In genomic region chr6:27745693-27746451, GRCm38 (mm10) we compare ENCODE assay signal across 20 mouse cellular contexts.
A peak's percentile ranks its signal among the peaks of the same experiment; 100 is the strongest.
DNase-seq lines count a peak whose midpoint lies in the region; ATAC-seq and TF ChIP-seq lines count a peak whose summit lies in the region.
"Had no signal": no experiment of that assay in that cellular context is flagged by ENCODE, and none has a peak within 500 bp of the region (broad histone marks: within the 10 kb centered on the region; RNA-seq: fewer than 3 reads in every experiment).

No protein-coding gene starts in this region.

- peak; percentile 1 for DNase-seq in embryo, embryonic 10.5 days (ENCODE audit: low spot score)
- no peak for DNase-seq in embryo, embryonic 11 days
- peak; percentile 27 for DNase-seq in brain, adult 2 months (ENCODE audit: low read depth, low spot score)
- peak; percentile 11 for DNase-seq in hindbrain, postnatal 0 days (ENCODE audit: low spot score)
- DNase-seq in midbrain, postnatal 0 days (ENCODE audit: low spot score), result peak; percentile 40
- DNase-seq in lung, adult 18-20 months, result no peak
- no peak for DNase-seq in heart, adult 11 months
- no peak for DNase-seq in gastrocnemius, adult 2 months
- DNase-seq: cerebellum, adult 11 months; gastrocnemius, postnatal 10 days; kidney, adult 8-10 months; kidney, postnatal 36 days; layer of hippocampus, adult 9-11 months; right cerebral cortex, postnatal 4 days; thymus, postnatal 25 days had no signal

- no peaks in the 10 kb centered on the region; the same call in 1 of the 2 replicates for H3K4me1 ChIP-seq in hindbrain, postnatal 0 days (ENCODE audit: insufficient read depth, low read length)
- H3K4me1 ChIP-seq in midbrain, postnatal 0 days (ENCODE audit: insufficient read depth, low read length), result no peaks in the 10 kb centered on the region
- H3K4me1 ChIP-seq: embryonic facial prominence, embryonic 13.5 days; limb, embryonic 12.5 days had no signal

- 20% methylated on average over 5 of the region's 5 CpGs for WGBS in hindbrain, postnatal 0 days
- 11% methylated on average over 5 of the region's 5 CpGs for WGBS in midbrain, postnatal 0 days

- intact Hi-C loops in gastrocnemius, adult 2 months (cut with DNase I), result no loop called here

- 0 out of 2 replicates have a peak, but pooled peaks have one; percentile 49 for ATAC-seq in hindbrain, postnatal 0 days
- ATAC-seq in midbrain, postnatal 0 days (ENCODE audit: low FRiP score), result no peak
- ATAC-seq: lung, postnatal 0 days had no signal

- no peaks in the 10 kb centered on the region for H3K9me3 ChIP-seq in hindbrain, postnatal 0 days (ENCODE audit: low read length)
- H3K9me3 ChIP-seq in midbrain, postnatal 0 days (ENCODE audit: low read length), result no peaks in the 10 kb centered on the region
- H3K9me3 ChIP-seq: embryonic facial prominence, embryonic 13.5 days; limb, embryonic 12.5 days had no signal

- no peak overlapping the region for H3K4me3 ChIP-seq in hindbrain, postnatal 0 days (ENCODE audit: low read length)
- no peak overlapping the region for H3K4me3 ChIP-seq in midbrain, postnatal 0 days (ENCODE audit: low read depth, low read length)
- H3K4me3 ChIP-seq in gastrocnemius, adult 2 months, result no peak overlapping the region
- H3K4me3 ChIP-seq: embryonic facial prominence, embryonic 13.5 days; limb, embryonic 12.5 days; myocyte had no signal

- H3K9ac ChIP-seq in hindbrain, postnatal 0 days (replicated peaks; ENCODE audit: low read length), result no peak overlapping the region
- H3K9ac ChIP-seq in midbrain, postnatal 0 days (replicated peaks; ENCODE audit: low read length, poor library complexity, severe bottlenecking), result no peak overlapping the region
- H3K9ac ChIP-seq: embryonic facial prominence, embryonic 13.5 days; limb, embryonic 12.5 days; liver, embryonic 14.5 days had no signal

- no peak for TF ChIP-seq CTCF in hindbrain, postnatal 0 days (IDR thresholded peaks at IDR 0.05; ENCODE audit: low read depth)
- TF ChIP-seq CTCF in midbrain, postnatal 0 days (IDR thresholded peaks at IDR 0.05), result peak; percentile 26
- TF ChIP-seq CTCF in gastrocnemius, adult 2 months (IDR thresholded peaks at IDR 0.05), result no peak

- H3K27me3 ChIP-seq in hindbrain, postnatal 0 days (ENCODE audit: insufficient read depth, low read length), result no peaks in the 10 kb centered on the region
- no peaks in the 10 kb centered on the region for H3K27me3 ChIP-seq in midbrain, postnatal 0 days (ENCODE audit: insufficient read depth, low read length)
- H3K27me3 ChIP-seq: embryonic facial prominence, embryonic 13.5 days; limb, embryonic 12.5 days had no signal

- 0 out of 2 replicates have a peak overlapping the region, but pooled peaks have one; percentile 4 for H3K27ac ChIP-seq in hindbrain, postnatal 0 days
- 0 out of 2 replicates have a peak overlapping the region, but pooled peaks have one; percentile 9 for H3K27ac ChIP-seq in midbrain, postnatal 0 days (ENCODE audit: low read depth, low read length)
- H3K27ac ChIP-seq in gastrocnemius, adult 2 months, result no peak overlapping the region
- H3K27ac ChIP-seq: embryonic facial prominence, embryonic 13.5 days; limb, embryonic 12.5 days; liver, embryonic 14.5 days had no signal

- no peaks in the 10 kb centered on the region for H3K36me3 ChIP-seq in hindbrain, postnatal 0 days (ENCODE audit: insufficient read depth, low read length)
- no peaks in the 10 kb centered on the region for H3K36me3 ChIP-seq in midbrain, postnatal 0 days (ENCODE audit: insufficient read depth, low read length)
- H3K36me3 ChIP-seq: embryonic facial prominence, embryonic 13.5 days; limb, embryonic 12.5 days had no signal

- H3K4me2 ChIP-seq in hindbrain, postnatal 0 days (ENCODE audit: low read depth, low read length), result no peak overlapping the region
- H3K4me2 ChIP-seq in midbrain, postnatal 0 days (ENCODE audit: low read depth, low read length, poor library complexity, severe bottlenecking), result no peak overlapping the region
- H3K4me2 ChIP-seq: embryonic facial prominence, embryonic 13.5 days; limb, embryonic 12.5 days had no signal

Comparison
In these comparisons a context has a peak if more than half of its experiments do, and no peak if none do; other contexts are left out.
1. DNase-seq: peak in embryo, embryonic 10.5 days (single experiment), brain, adult 2 months (single experiment), hindbrain, postnatal 0 days (single experiment) and midbrain, postnatal 0 days (single experiment); none in embryo, embryonic 11 days (single experiment), lung, adult 18-20 months (0 of 2), heart, adult 11 months (single experiment) and gastrocnemius, adult 2 months (single experiment).